Mouse (Mus musculus) heart, adult 2 months (tissue): Measurements from ENCODE around the gene Wdr20.

Source experiments
- CTCF ChIP-seq: fragments of 200-600 bp; IDR thresholded peaks from 2 replicates; pipeline ENCODE4 v1.8.1; 2022; ENCODE audit warnings: antibody characterized with exemption, mild to moderate bottlenecking, moderate library complexity
- EP300 ChIP-seq: fragments of 200-500 bp; IDR thresholded peaks from 2 replicates; pipeline ENCODE4 v1.6.1; 2011; ENCODE audit warnings: low read depth, low read length, control low read depth; ENCODE audit not compliant: insufficient read depth
- POLR2A ChIP-seq: fragments of 200-500 bp; IDR thresholded peaks from 2 replicates; pipeline ENCODE4 v1.6.1; 2011; ENCODE audit warnings: mild to moderate bottlenecking, low read depth, low read length, control low read depth; ENCODE audit not compliant: insufficient read depth

GRCm38 (mm10) chr12:110764531-110764930 lies 26.8 kb downstream of the Wdr20 start:
- TF ChIP-seq CTCF (no peak), POLR2A (no peak), EP300 (no peak)
